Mouse (Mus musculus) adrenal gland (tissue): ENCODE measurements around the gene Olfr168.
"Not testable (repeated sequence)": the region's sequence is repeated elsewhere in the genome, so short reads cannot be mapped to it uniquely, and the experiment has no call there.

Experiments
- intact Hi-C: fragments of 180-260 bp; cut with DNase I; formaldehyde crosslinking; loops from one replicate; pipeline ENCODE4 v1.15.1; 2025
- long read RNA-seq, 2 experiments: library from polyadenylated mRNA; unstranded; transcript quantifications; one replicate each; pipeline ENCODE4 v2.0.0; 2020; ENCODE audit warnings: borderline replicate concordance in 1 of 2; ENCODE audit not compliant: insufficient replicate concordance in 1 of 2

Gene Olfr168
- long read RNA-seq, experiment 1, result 0 reads
- long read RNA-seq, experiment 2, result 0 reads

DNA sequence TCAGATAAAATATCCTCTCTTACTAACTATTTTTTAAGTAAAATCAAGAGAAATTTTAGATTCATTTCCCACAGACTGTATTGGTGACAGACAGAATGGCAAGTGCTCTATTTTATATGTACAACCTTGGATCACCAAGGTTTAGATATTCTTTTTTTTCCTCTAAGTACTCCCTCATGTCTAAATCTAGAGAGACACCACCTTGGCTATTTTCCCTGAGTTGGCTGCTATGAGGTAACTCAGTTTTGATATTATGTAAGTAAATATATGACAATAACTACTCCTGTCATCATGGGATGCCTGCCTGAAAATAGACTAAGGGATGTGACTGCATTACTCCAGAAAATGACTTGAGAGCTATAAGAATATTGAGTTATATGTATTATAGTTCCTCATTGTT is at the start of gene Olfr168:
Olfr168 (minus strand) TSS at position 101 of the 400 bp plus-strand sequence.
- intact Hi-C loops, result no loop called here

- intact Hi-C loops, result not testable (repeated sequence)
Observed at GRCm38 (mm10) chr16:19571709-19572108, 36.4 kb upstream of the Olfr168 start, which contains the start of gene Olfr169. Gene Olfr169 (minus strand): TSS chr16:19571809.

DNA sequence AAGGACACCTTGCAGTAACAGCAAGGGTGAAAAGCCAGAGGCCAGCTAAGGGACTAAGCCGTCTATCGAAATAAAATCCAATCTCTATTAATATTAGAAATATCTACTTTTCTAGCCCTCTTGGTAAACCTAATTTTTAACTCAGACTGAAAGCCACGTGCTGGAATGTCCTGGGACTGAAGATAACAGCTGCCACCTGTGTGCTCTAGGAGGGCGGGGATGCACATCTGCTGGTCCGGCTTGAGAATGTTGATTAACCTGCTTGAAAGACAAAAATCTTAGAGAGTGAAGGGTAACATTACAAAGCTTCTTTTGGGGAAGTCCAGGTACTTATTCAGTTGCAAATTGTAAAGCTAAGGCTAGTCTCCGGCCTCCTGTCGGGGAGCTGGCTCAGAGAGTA is 18.1 kb upstream of the Olfr168 start:
- intact Hi-C loops, result not testable (repeated sequence)

- intact Hi-C loops, result not testable (repeated sequence)
Observed at GRCm38 (mm10) chr16:19552246-19552645, 16.9 kb upstream of the Olfr168 start.

- intact Hi-C loops, result no loop called here
Observed at GRCm38 (mm10) chr16:19522166-19522565, 13.2 kb downstream of the Olfr168 start, which contains the start of gene Olfr167. Gene Olfr167 (minus strand): TSS chr16:19522266.

GRCm38 (mm10) chr16:19483394-19483793 is 52.0 kb downstream of the Olfr168 start, which contains the start of gene Olfr166:
Gene Olfr166 (plus strand): TSS chr16:19483694.
- intact Hi-C loops, result no loop called here
